Mouse (Mus musculus): ENCODE measurements around the gene AI854703.

The AI854703 gene

GRCm38 (mm10) chr6:48626464-48626863 lies at the start of gene AI854703:
Gene AI854703 (plus strand): TSS chr6:48626764.
- DNase-seq (ENCODE audit: low read depth): no peak

DNA sequence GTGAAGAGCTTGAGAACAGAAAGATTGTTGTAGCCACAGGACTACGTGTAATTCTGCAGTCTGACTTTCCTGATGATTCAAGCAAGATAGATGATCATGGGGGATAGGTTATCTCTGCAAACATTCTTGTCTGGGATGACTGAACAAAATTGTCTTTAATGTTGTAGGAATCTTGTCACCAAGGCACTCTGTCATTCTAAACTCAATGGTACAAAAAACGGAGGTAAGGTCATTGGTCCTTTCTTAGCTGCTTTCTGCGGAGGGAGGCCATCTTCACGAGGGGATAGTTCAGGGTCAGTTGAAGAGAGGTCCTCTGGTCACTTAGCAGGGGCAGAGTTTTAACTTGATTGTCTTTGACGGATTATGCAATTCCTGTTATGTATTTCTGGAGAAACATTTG lies 47.8 kb upstream of the AI854703 start:
- no peak for DNase-seq (ENCODE audit: low read depth)

- no peak for DNase-seq (ENCODE audit: low read depth)
Measured at GRCm38 (mm10) chr6:48579215-48579648, 47.3 kb upstream of the AI854703 start.

DNA sequence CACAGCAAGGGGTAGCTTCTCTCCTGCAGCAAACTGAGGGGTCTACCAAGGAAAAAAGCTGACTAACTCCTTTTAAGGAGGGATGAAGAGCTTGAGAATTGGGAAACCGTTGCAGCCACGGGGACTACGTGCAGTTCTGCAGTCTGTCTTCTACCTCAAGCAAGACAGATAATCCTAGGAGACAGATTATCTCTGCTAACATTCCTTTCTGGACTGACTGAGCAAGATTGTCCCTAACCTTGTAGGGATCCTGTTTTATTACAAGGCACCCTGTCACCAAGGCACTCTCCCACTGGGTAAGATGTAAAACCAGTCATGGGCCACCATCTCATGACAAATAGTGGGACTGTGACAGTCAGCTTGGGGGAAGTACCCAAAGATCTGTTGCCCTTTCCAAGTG lies 45.3 kb upstream of the AI854703 start:
- DNase-seq (ENCODE audit: low read depth): no peak

GRCm38 (mm10) chr6:48582037-48582436 lies 44.5 kb upstream of the AI854703 start:
- DNase-seq (ENCODE audit: low read depth): no peak

DNA sequence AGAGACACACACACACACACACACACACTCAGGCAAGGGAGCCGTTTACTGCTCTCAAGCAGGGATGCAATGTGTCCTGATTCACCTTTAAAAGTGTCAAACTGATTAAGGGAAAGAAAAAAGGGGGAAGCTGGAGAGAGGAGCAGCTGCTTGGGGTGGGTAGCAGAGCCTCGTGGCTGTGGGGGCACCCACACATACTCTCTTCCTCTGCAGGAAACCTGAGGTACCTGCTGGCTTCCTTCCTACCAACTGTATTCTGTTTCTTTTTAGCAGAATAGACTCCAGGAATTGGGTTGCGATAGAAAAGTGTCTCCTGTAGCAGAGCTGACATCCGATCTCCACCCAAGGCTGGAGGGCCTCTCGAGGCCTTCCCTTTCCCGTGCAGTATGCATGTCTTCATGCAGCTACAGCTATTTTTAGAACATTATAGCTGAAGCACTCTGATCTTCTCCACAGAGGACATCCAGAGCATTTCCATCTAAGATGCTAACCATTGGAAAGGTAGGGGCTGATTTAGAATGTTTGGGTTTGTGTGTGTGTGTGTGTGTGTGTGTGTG lies 37.3 kb upstream of the AI854703 start, which contains the start of gene Gm45021:
TSS of gene Gm45021 (plus strand) at position 417 of the 557 bp plus-strand sequence.
- DNase-seq (ENCODE audit: low read depth): no peak

- no peak for DNase-seq (ENCODE audit: low read depth)
Measured at GRCm38 (mm10) chr6:48591221-48591845, 35.2 kb upstream of the AI854703 start.

GRCm38 (mm10) chr6:48591871-48592270 lies 34.7 kb upstream of the AI854703 start:
- no peak for DNase-seq (ENCODE audit: low read depth)

DNA sequence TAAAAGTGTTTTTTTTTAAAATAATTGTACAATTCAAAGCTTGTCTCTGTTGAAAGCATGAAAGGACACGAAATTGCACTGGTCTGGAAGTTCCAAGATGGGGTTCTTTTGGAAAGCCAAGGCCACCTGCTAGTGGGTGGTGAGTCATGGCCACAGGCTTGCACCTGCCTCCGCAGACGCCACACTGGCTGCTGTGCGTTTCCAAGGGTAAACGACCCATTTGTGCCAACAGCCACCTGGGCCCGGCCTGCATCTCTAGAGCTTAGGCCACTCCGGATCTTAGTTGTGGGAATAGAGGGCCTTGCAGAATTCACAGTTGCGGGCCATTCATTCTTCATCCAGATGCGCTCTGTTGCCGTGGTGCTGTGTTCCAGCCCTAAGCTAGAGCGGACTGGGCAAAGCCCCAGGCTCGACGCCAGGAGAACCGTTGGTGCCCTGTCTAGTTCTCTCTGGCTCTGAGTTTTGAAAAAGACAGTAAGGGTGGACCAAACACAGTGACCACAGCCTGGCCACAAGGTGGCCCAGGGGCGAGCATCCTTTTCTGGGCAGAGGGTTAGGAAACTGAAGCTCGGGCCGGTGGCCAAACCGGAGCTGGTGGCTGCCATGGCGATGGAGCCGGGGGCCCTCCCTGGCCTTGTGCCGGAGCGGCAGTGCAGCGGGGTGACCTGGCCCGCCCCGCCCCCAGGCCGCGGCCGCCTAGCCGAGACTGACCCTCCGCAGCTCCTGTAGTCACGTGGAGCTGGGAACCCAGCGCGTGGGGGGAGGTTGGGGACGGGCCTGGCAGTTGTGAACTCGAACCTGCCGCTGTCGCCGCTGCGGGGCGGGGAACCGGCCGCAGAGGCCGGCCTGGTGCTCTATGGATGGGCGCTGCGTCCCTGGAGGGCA lies 33.2 kb upstream of the AI854703 start, which contains the start of the genes Repin1 and Gm44965:
TSS of gene Repin1 (plus strand) at position 726 of the 885 bp plus-strand sequence.
TSS of gene Gm44965 (plus strand) at position 784 of the 885 bp plus-strand sequence.
- DNase-seq (ENCODE audit: low read depth): no peak

GRCm38 (mm10) chr6:48594043-48594738 lies 32.4 kb upstream of the AI854703 start:
- DNase-seq (ENCODE audit: low read depth): no peak

- DNase-seq (ENCODE audit: low read depth): no peak
Measured at GRCm38 (mm10) chr6:48595278-48595677, 31.3 kb upstream of the AI854703 start.

DNA sequence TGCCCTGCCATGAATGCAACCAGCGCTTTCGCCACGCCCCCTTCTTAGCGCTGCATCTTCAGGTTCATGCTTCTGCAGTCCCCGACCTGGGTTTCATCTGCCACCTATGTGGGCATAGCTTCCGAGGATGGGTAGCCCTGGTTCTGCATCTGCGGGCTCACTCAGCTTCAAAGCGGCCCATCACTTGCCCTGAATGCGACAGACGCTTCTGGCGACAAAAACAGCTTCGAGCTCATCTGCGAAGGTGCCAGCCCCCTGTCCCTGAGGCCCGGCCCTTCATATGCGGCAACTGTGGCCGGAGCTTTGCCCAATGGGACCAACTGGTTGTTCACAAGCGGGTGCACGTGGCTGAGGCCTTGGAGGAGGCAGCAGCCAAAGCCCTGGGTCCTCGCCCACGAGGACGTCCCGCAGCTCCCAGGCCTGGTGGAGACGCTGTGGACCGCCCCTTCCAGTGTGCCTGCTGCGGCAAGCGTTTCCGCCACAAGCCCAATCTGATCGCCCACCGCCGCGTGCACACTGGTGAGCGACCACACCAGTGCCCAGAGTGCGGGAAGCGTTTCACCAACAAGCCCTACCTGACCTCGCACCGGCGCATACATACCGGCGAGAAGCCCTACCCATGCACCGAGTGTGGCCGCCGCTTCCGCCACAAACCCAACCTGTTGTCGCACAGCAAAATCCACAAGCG lies 29.9 kb upstream of the AI854703 start:
- no peak for DNase-seq (ENCODE audit: low read depth)

DNA sequence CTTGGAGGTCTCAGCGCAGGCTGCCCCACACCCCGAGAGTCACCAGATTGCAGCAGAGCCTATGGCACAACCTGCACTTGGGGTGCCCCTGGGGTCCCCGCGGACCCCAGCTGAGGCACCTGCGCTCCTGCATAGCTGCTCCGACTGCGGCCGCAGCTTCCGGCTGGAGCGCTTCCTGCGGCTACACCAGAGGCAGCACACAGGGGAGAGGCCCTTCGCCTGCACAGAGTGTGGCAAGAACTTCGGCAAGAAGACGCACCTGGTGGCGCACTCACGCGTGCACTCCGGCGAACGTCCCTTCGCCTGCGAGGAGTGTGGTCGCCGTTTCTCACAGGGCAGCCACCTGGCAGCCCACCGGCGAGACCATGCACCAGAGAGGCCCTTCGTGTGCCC lies 29.3 kb upstream of the AI854703 start:
- DNase-seq (ENCODE audit: low read depth): no peak

DNA sequence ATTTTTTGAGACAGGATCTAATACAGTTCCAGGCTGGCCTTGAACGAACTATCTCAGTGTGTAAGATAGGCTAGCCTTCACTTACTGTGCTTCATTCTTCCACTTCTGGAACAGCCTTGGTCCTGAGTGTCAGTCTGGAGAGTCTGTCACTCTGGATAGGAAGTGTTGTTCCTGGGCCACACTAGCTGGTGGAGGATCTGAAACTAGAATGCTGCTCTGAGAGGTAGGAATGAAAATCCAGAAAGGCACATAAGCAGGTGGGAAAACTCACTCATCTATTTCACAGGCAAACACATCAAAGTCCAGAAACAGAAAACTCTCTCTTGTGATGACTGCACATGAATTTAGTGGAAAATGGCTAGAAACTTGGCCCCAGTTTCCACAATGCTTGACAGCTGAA lies 26.0 kb upstream of the AI854703 start:
- DNase-seq (ENCODE audit: low read depth): no peak

- DNase-seq (ENCODE audit: low read depth): peak; percentile 78
Measured at GRCm38 (mm10) chr6:48601271-48602079, 25.1 kb upstream of the AI854703 start, which contains the start of gene Zfp775. Gene Zfp775 (plus strand): TSS chr6:48602063.

DNA sequence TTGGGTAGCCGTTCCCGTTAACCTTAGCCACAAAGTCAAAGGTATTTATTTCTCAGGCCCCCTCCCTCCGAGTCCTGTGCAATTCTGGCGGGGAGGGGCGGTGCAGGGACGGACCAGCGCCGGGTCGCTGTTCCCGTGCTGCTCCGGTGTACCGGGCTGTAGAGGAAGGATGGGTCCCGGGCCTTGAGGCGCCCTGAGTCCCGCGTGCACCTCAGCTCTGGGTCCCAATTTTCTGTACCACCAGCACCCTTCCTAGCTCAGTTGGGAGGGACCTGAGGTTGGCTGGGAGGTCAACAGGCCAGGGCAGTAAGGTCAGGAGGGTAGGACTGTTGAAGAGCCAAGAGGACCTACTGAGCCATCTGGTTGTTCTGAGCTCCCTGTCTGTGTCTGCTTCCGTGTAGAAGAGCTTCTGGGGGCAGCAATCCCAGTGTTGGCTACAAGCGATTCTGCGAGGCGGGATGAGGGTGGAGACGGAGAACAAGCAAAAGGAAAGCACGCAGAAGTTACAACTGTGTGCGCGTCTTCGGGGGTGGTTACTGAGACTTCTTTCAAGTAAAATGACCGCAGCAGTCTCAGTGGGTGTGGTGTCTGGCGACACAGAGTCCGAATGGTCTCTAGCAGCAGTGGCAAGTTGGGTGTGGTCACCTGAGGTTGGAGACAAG lies 24.4 kb upstream of the AI854703 start:
- DNase-seq (ENCODE audit: low read depth): no peak

- DNase-seq (ENCODE audit: low read depth): no peak
Measured at GRCm38 (mm10) chr6:48608124-48608523, 18.4 kb upstream of the AI854703 start.

DNA sequence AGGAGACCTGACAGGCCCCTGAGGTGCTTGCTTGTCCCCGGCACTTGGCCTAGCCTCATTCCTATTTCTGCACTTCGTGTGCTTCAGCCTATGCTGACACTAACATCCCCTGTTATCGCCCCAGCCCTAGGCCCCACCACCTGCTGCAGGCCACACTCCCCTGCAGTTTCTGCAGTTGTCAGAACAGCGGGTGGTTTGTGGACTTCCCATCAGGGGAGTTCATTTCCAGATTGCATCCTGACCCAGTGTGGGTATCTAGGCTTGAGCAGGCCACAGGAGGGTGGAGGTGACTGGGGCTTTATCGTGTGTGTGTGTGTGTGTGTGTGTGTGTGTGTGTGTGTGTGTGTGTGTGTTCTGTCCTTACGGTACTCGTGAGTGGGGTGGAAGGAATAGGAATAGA lies 17.1 kb upstream of the AI854703 start:
- DNase-seq (ENCODE audit: low read depth): no peak

- DNase-seq (ENCODE audit: low read depth): no peak
Measured at GRCm38 (mm10) chr6:48610657-48611056, 15.9 kb upstream of the AI854703 start.

DNA sequence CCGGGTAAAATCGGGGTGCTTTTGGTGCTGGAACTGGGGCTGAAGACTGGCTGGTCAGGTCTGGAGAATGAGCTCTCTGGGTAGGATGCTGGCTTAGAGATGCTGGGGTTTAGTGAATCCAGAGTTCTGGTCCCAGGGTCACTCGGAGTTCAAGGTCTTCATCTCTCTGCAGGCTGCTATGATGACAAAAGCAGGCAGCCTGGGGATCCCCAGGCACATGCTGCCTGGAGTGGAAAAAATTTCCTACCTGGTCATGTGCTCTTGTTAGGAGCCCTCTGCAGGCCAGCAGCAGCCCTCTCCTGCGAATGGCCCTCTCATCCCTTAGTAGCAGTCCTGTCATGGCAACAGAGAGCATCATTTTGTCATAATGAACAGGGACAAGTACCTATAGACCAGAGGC lies 13.1 kb upstream of the AI854703 start:
- no peak for DNase-seq (ENCODE audit: low read depth)

Data from c-Kit-positive CD71-negative TER-119-negative erythroid progenitor cells, embryonic 14.5 days (primary cell).